Mouse (Mus musculus) midbrain, embryonic 11.5 days (tissue): ENCODE results near the gene Rin2. TPM values are rescaled to one million over a fixed set of nuclear protein-coding genes. Genes with fewer than 3 reads are reported as not detected.

Experiments used
- ATAC-seq: fragments of 200-750 bp; cut with Nextera tagmentation; 2 replicates; pipeline ENCODE4 v1.8.0; 2017; ENCODE audit warnings: moderate TSS enrichment, moderate library complexity; ENCODE audit not compliant: low FRiP score
- DNase-seq: peaks from one replicate; pipeline ENCODE4 v3.0.0; 2015; ENCODE audit warnings: low spot score; ENCODE audit errors: missing footprints
- H3K27ac ChIP-seq: fragments of 300-500 bp; sonication (generic); 2 replicates; pipeline ENCODE4 v1.5.1; 2014; ENCODE audit warnings: low read depth, low read length
- H3K27me3 ChIP-seq: fragments of 300-500 bp; sonication (generic); 2 replicates; pipeline ENCODE4 v1.6.1; 2014; ENCODE audit warnings: mild to moderate bottlenecking, low read length, moderate library complexity, mixed read lengths; ENCODE audit not compliant: control insufficient read depth, insufficient read depth
- H3K36me3 ChIP-seq: fragments of 300-500 bp; sonication (generic); 2 replicates; pipeline ENCODE4 v1.6.1; 2014; ENCODE audit warnings: mild to moderate bottlenecking, low read length, moderate library complexity, mixed read lengths; ENCODE audit not compliant: control insufficient read depth, insufficient read depth
- H3K4me1 ChIP-seq: fragments of 300-500 bp; sonication (generic); 2 replicates; pipeline ENCODE4 v1.6.1; 2014; ENCODE audit warnings: low read length; ENCODE audit not compliant: control insufficient read depth, insufficient read depth
- H3K4me2 ChIP-seq: fragments of 300-500 bp; sonication (generic); 2 replicates; pipeline ENCODE4 v1.6.1; 2014; ENCODE audit warnings: mild to moderate bottlenecking, moderate library complexity
- H3K4me3 ChIP-seq: fragments of 300-500 bp; sonication (generic); 2 replicates; pipeline ENCODE4 v1.5.1; 2014; ENCODE audit warnings: low read depth, low read length
- H3K9ac ChIP-seq: fragments of 300-500 bp; sonication (generic); 2 replicates; pipeline ENCODE4 v1.6.1; 2014; ENCODE audit warnings: low read length
- H3K9me3 ChIP-seq: fragments of 300-500 bp; sonication (generic); 2 replicates; pipeline ENCODE4 v1.6.1; 2016; ENCODE audit warnings: low read length; ENCODE audit not compliant: control insufficient read depth
- WGBS: fragments of 180-500 bp; shearing (Covaris S2); extraction: QIAGEN DNeasy Blood & Tissue Kit; methylation state at CpG from one replicate; pipeline ENCODE4 v1.1.7; 2014; 5-methylcytosine and 5-hydroxymethylcytosine counted together
- polyA plus RNA-seq: library from polyadenylated mRNA; unstranded; fragments of >200 nt; fragmentation: Nextera tagmentation; extraction: Ambion mirVana; gene quantifications from 2 replicates; pipeline ENCODE4 v1.2.1, GENCODE M21; 2014

Gene Rin2
- polyA plus RNA-seq, 1 experiment from 2014 or later, result 11.9 TPM

GRCm38 (mm10) chr2:145850779-145851178, 175.8 kb downstream of the Rin2 start:
- WGBS, result 70% methylated on average over 4 of the region's 4 CpGs
- Histone ChIP-seq H3K9me3 (no peaks in the 10 kb centered on the region), H3K9ac (no peak overlapping the region), H3K27me3 (no peaks in the 10 kb centered on the region), H3K4me1 (no peaks in the 10 kb centered on the region), H3K4me3 (no peak overlapping the region), H3K27ac (no peak overlapping the region), H3K36me3 (no peaks in the 10 kb centered on the region), H3K4me2 (no peak overlapping the region)
- DNase-seq (peak; percentile 85), ATAC-seq (no peak)

DNA sequence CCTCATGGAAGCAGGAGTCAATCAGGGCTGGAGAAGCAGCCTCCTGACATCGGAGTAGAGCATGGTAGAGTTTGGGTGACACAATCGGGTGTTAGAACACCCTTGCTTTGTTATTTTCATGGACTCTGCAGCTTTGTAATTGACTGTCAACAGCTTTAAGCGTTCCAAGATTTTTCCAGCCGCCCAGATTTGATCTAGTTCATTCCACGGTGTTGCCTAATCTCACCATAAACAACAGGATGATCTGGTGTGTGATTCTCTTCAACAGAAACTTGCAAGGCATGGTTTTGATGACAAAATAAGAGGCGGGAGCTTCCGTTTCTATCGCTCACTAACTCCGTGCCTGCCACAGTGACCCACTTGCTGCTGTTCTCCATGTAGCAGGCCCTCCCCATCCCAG, 180.8 kb downstream of the Rin2 start:
- H3K4me1 ChIP-seq, result peaks cover 12% of the 10 kb centered on the region
- no peaks in the 10 kb centered on the region for H3K27me3 ChIP-seq
- DNase-seq (peak; percentile 41), ATAC-seq (no peak)
- no peak overlapping the region for H3K9ac ChIP-seq
- H3K27ac ChIP-seq, result no peak overlapping the region
- H3K9me3 ChIP-seq, result no peaks in the 10 kb centered on the region
- no peaks in the 10 kb centered on the region for H3K36me3 ChIP-seq
- H3K4me3 ChIP-seq, result no peak overlapping the region
- no peak overlapping the region for H3K4me2 ChIP-seq
- WGBS, result 89% methylated on average over 9 of the region's 9 CpGs

DNA sequence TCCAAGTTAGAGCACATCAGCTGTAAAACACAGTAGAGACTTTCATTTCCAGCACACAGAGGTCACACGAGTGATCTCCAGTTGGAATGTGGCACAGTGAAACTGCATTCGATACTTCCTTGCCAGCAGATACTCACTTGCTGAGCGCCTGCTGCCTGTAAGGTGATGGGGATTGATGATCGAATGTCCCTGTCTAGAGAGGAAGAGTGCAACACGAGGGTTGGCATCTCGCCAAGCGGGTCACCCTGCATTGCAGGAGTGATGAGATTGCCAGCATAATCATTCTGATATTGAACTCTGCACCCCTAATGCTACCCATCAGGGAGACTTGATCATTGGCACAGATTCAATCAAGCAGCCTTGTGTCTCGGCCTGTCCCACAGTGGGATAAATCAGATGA, 182.8 kb downstream of the Rin2 start:
- Histone ChIP-seq H3K9ac (no peak overlapping the region), H3K9me3 (no peaks in the 10 kb centered on the region), H3K36me3 (no peaks in the 10 kb centered on the region), H3K27me3 (no peaks in the 10 kb centered on the region), H3K4me1 (peaks cover 16% of the 10 kb centered on the region), H3K4me2 (no peak overlapping the region), H3K4me3 (no peak overlapping the region), H3K27ac (no peak overlapping the region)
- 86% methylated on average over 8 of the region's 8 CpGs for WGBS
- no peak for ATAC-seq
- DNase-seq, result no peak

GRCm38 (mm10) chr2:145859442-145859931, 184.5 kb downstream of the Rin2 start:
- peaks cover 16% of the 10 kb centered on the region for H3K4me1 ChIP-seq
- no peak for DNase-seq
- H3K36me3 ChIP-seq, result no peaks in the 10 kb centered on the region
- no peaks in the 10 kb centered on the region for H3K27me3 ChIP-seq
- H3K9me3 ChIP-seq, result no peaks in the 10 kb centered on the region
- H3K27ac ChIP-seq, result no peak overlapping the region
- H3K9ac ChIP-seq, result peak overlapping the region; percentile 1; the same call in 1 of the 2 replicates
- WGBS, result 63% methylated on average over 7 of the region's 7 CpGs
- peak; percentile 47; the same call in 1 of the 2 replicates for ATAC-seq
- H3K4me2 ChIP-seq, result peak overlapping the region; percentile 50; the same call in 1 of the 2 replicates
- H3K4me3 ChIP-seq, result no peak overlapping the region

DNA sequence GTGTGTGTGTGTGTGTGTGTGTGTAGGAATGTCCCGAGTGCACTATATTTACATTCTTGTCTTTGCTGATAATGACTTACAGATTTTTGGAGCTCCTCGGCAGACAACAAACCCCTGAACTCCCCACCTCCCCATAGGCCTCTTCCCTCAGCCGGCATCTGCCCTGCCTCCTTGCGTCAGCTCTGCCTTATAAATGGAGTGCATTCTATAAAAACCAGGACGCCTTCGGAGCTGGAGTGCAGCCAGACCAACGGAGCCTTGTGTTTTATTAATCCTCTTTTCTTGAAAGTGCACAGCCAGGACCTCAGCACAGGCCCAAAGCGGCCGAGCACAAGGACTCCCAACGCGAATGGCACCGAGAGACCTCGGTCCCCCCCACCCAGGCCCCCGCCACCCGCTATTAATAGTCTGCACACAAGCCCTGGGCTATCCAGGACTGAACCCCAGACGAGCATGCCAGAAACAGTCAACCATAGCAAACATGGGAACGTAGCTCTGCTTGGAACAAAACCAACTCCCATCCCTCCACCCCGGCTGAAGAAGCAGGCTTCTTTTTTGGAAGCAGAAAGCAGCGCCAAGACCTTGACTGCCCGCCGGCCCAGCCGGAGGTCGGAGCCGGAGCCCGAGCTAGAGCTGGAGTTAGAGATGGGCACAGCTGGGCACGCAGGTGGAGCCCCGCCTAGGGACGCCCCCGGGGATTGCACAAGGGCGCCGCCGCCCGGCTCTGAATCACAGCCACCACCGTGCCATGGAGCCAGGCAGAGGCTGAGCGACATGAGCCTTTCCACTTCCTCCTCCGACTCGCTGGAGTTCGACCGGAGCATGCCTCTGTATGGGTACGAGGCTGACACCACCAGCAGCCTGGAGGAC, 185.2 kb downstream of the Rin2 start:
- H3K27me3 ChIP-seq, result no peaks in the 10 kb centered on the region
- ATAC-seq, result peak; percentile 86
- 7% methylated on average over 40 of the region's 40 CpGs for WGBS

GRCm38 (mm10) chr2:145861193-145862123, 186.4 kb downstream of the Rin2 start:
- ATAC-seq (no peak), DNase-seq (no peak)
- peak overlapping the region; percentile 25; the same call in 1 of the 2 replicates for H3K4me3 ChIP-seq
- no peaks in the 10 kb centered on the region for H3K9me3 ChIP-seq
- no peaks in the 10 kb centered on the region for H3K36me3 ChIP-seq
- no peaks in the 10 kb centered on the region for H3K27me3 ChIP-seq
- H3K4me2 ChIP-seq, result peak overlapping the region; percentile 50; the same call in 1 of the 2 replicates
- H3K4me1 ChIP-seq, result peaks cover 16% of the 10 kb centered on the region
- H3K27ac ChIP-seq, result no peak overlapping the region
- 68% methylated on average over 8 of the region's 8 CpGs for WGBS
- H3K9ac ChIP-seq, result no peak overlapping the region

More for the DNA sequence above, 185.2 kb downstream of the Rin2 start:
- Histone ChIP-seq H3K27ac (peak overlapping the region; percentile 64), H3K36me3 (no peaks in the 10 kb centered on the region), H3K9me3 (no peaks in the 10 kb centered on the region), H3K9ac (peak overlapping the region; percentile 53), H3K4me2 (peak overlapping the region; percentile 50), H3K4me3 (peak overlapping the region; percentile 25), H3K4me1 (peaks cover 16% of the 10 kb centered on the region)
- DNase-seq, result peak; percentile 95

GRCm38 (mm10) chr2:145862206-145862817, 187.3 kb downstream of the Rin2 start:
- no peaks in the 10 kb centered on the region for H3K27me3 ChIP-seq
- 40% methylated on average over 10 of the region's 10 CpGs for WGBS
- H3K9ac ChIP-seq, result no peak overlapping the region

GRCm38 (mm10) chr2:145865344-145865743, 190.3 kb downstream of the Rin2 start:
- Histone ChIP-seq H3K4me3 (no peak overlapping the region), H3K4me2 (no peak overlapping the region), H3K27me3 (no peaks in the 10 kb centered on the region), H3K9me3 (no peaks in the 10 kb centered on the region), H3K4me1 (peaks cover 7% of the 10 kb centered on the region), H3K9ac (no peak overlapping the region), H3K27ac (no peak overlapping the region), H3K36me3 (no peaks in the 10 kb centered on the region)
- no peak for ATAC-seq
- 87% methylated on average over 3 of the region's 3 CpGs for WGBS
- no peak for DNase-seq

More at GRCm38 (mm10) chr2:145862206-145862817, 187.3 kb downstream of the Rin2 start:
- no peaks in the 10 kb centered on the region for H3K36me3 ChIP-seq
- no peak overlapping the region for H3K27ac ChIP-seq
- H3K4me1 ChIP-seq, result peaks cover 16% of the 10 kb centered on the region
- H3K4me3 ChIP-seq, result no peak overlapping the region
- peak overlapping the region; percentile 9; the same call in 1 of the 2 replicates for H3K4me2 ChIP-seq
- ATAC-seq, result no peak
- no peaks in the 10 kb centered on the region for H3K9me3 ChIP-seq
- peak; percentile 89 for DNase-seq
